9 mouse cellular contexts compared by ENCODE assay signal in genomic region chr14:46966206-46966605, GRCm38 (mm10).
DNase-seq lines count a peak whose midpoint lies in the region.
"Had no signal": no experiment of that assay in that cellular context is flagged by ENCODE, and none has a peak within 500 bp of the region (broad histone marks: within the 10 kb centered on the region; RNA-seq: fewer than 3 reads in every experiment).

No protein-coding gene starts in this region.

- intact Hi-C loops in heart, postnatal 25 days (cut with DNase I), result no loop called here

- DNase-seq in embryo, embryonic 10.5 days (ENCODE audit: low spot score), result peak; percentile 28
- no peak for DNase-seq in embryo, embryonic 9.5 days (ENCODE audit: extremely low spot score)
- peak; percentile 63 for DNase-seq in forelimb bud, embryonic 11.5 days (ENCODE audit: low read depth, low spot score)
- peak; percentile 31 for DNase-seq in heart, postnatal 25 days (ENCODE audit: low spot score)
- DNase-seq in lung, postnatal 10 days, result peak; percentile 77
- no peak for DNase-seq in urinary bladder, adult 2 months (ENCODE audit: low spot score)
- DNase-seq in ovary, postnatal 14 days (ENCODE audit: low spot score), result no peak
- DNase-seq in T-cell, adult 2 months (ENCODE audit: low spot score), result no peak
- DNase-seq: right cerebral cortex, adult 18-20 months had no signal

Comparison
In these comparisons a context has a peak if more than half of its experiments do, and no peak if none do; other contexts are left out.
1. DNase-seq: peak in embryo, embryonic 10.5 days (single experiment), forelimb bud, embryonic 11.5 days (single experiment), heart, postnatal 25 days (single experiment) and lung, postnatal 10 days (single experiment); none in embryo, embryonic 9.5 days (single experiment), urinary bladder, adult 2 months (single experiment), ovary, postnatal 14 days (single experiment) and T-cell, adult 2 months (single experiment).